Mouse (Mus musculus) kidney, embryonic 16.5 days (tissue): ENCODE results near the gene Mgll. TPM values are rescaled to one million over a fixed set of nuclear protein-coding genes. Genes with fewer than 3 reads are reported as not detected.

ENCODE experiments used
- ATAC-seq: fragments of 200-750 bp; cut with Nextera tagmentation; 2 replicates; pipeline ENCODE4 v1.8.0; 2017; ENCODE audit warnings: moderate TSS enrichment; ENCODE audit not compliant: low FRiP score, low TSS enrichment
- H3K27ac ChIP-seq: fragments of 300-500 bp; sonication (generic); 2 replicates; pipeline ENCODE4 v1.5.1; 2014; ENCODE audit warnings: low read length
- H3K27me3 ChIP-seq: fragments of 300-500 bp; sonication (generic); 2 replicates; pipeline ENCODE4 v1.6.1; 2014; ENCODE audit warnings: low read length, control low read depth, mixed read lengths; ENCODE audit not compliant: insufficient read depth
- H3K36me3 ChIP-seq: fragments of 300-500 bp; sonication (generic); 2 replicates; pipeline ENCODE4 v1.6.1; 2014; ENCODE audit warnings: low read length, control low read depth, mixed read lengths; ENCODE audit not compliant: insufficient read depth
- H3K4me1 ChIP-seq: fragments of 300-500 bp; sonication (generic); 2 replicates; pipeline ENCODE4 v1.6.1; 2014; ENCODE audit warnings: low read length, control low read depth, mixed read lengths; ENCODE audit not compliant: insufficient read depth
- H3K4me2 ChIP-seq: fragments of 300-500 bp; sonication (generic); replicated peaks from 2 replicates; pipeline ENCODE4 v1.6.1; 2014; ENCODE audit warnings: low read depth, low read length
- H3K4me3 ChIP-seq: fragments of 300-500 bp; sonication (generic); 2 replicates; pipeline ENCODE4 v1.5.1; 2014; ENCODE audit warnings: mild to moderate bottlenecking, low read length
- H3K9ac ChIP-seq: fragments of 300-500 bp; sonication (generic); replicated peaks from 2 replicates; pipeline ENCODE4 v1.6.1; 2014; ENCODE audit warnings: low read length
- H3K9me3 ChIP-seq: fragments of 300-500 bp; sonication (generic); 2 replicates; pipeline ENCODE4 v1.6.1; 2016; ENCODE audit warnings: low read length, control low read depth
- WGBS: fragments of 180-500 bp; shearing (Covaris S2); extraction: QIAGEN DNeasy Blood & Tissue Kit; methylation state at CpG from one replicate; pipeline ENCODE4 v1.1.7; 2014; 5-methylcytosine and 5-hydroxymethylcytosine counted together
- polyA plus RNA-seq: library from polyadenylated mRNA; unstranded; fragments of >200 nt; fragmentation: Nextera tagmentation; extraction: Ambion mirVana; gene quantifications from 2 replicates; pipeline ENCODE4 v1.2.1, GENCODE M21; 2015

Mgll gene
- polyA plus RNA-seq, 1 experiment from 2014 or later, result 48.0 TPM

DNA sequence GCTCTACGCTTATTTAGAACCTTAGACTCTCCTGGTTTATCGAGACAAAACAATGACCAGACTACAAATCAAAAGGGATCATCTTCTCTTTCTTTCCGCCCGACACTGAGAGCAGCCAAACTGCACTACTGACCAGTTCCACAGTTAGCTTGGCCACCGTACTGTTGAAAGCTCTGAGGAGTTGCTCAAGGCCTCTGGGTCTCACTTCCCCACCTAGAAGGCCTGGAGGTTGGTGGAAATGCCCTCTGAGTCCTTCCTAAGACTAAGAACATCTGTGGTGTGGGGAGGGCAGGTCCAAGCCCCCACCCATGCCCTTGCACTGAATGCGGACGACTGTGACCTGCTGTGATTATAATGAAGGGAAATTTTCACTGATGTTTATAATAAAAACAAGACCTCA lies 141.5 kb downstream of the Mgll start:
- no peaks in the 10 kb centered on the region; the same call in 1 of the 2 replicates for H3K9me3 ChIP-seq
- H3K27ac ChIP-seq, result no peak overlapping the region
- H3K27me3 ChIP-seq, result no peaks in the 10 kb centered on the region
- no peak overlapping the region for H3K4me2 ChIP-seq
- no peak overlapping the region for H3K4me3 ChIP-seq
- H3K4me1 ChIP-seq, result no peaks in the 10 kb centered on the region
- no peak overlapping the region for H3K9ac ChIP-seq
- H3K36me3 ChIP-seq, result peaks cover 9% of the 10 kb centered on the region
- ATAC-seq, result no peak
- 79% methylated on average over 7 of the region's 7 CpGs for WGBS

DNA sequence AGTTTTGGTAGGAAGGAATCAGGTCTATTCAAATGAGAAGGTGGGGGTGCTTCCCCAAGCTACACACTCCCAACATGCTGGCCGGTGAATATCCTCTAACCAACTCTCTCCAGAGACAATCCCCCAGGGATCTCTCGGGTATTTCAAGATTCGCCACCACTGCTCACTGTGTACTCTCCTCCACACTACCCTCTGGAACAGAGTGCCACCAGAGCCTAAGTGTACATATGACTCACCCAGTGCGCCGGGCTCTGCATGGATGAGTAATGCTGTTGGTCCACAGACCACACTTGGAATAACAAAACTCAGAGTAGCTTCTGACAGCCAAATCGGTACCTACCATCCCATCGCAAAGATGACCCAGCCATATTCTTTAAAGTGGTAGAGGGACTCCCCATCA lies 145.2 kb downstream of the Mgll start:
- 86% methylated on average over 7 of the region's 7 CpGs for WGBS

GRCm38 (mm10) chr6:88870594-88870993 lies 146.4 kb downstream of the Mgll start:
- H3K36me3 ChIP-seq, result no peaks in the 10 kb centered on the region
- H3K27ac ChIP-seq, result no peak overlapping the region
- no peak overlapping the region for H3K4me3 ChIP-seq
- no peak for ATAC-seq
- no peak overlapping the region for H3K4me2 ChIP-seq
- H3K9me3 ChIP-seq, result no peaks in the 10 kb centered on the region
- peaks cover 6% of the 10 kb centered on the region for H3K27me3 ChIP-seq
- 64% methylated on average over 4 of the region's 4 CpGs for WGBS
- H3K9ac ChIP-seq, result no peak overlapping the region
- peaks cover 4% of the 10 kb centered on the region for H3K4me1 ChIP-seq

More for the DNA sequence above, 145.2 kb downstream of the Mgll start:
- ATAC-seq, result no peak
- no peaks in the 10 kb centered on the region for H3K4me1 ChIP-seq
- H3K36me3 ChIP-seq, result no peaks in the 10 kb centered on the region
- peaks cover 4% of the 10 kb centered on the region for H3K27me3 ChIP-seq
- H3K4me2 ChIP-seq, result no peak overlapping the region
- no peak overlapping the region for H3K4me3 ChIP-seq
- no peaks in the 10 kb centered on the region for H3K9me3 ChIP-seq
- no peak overlapping the region for H3K27ac ChIP-seq
- H3K9ac ChIP-seq, result no peak overlapping the region

DNA sequence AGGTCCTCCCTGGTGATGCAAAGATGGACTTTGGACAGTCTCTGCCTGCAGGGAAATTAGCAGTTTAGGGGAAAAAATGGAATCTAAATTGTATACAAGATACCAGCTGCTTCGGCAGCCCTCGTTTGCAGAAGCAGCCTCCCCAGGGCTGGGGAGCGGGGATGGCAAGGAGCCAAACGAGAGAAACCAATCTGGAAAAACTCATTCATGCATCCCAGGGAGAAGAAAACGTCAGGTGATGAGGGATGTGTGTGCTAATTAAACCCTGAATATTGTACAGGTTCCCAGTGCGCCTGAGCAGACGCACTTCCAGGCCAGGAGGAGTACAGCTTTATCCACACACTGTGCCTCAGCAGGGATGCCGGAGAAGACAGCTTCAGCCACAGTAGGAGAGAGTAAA lies 147.3 kb downstream of the Mgll start:
- ATAC-seq, result no peak
- no peak overlapping the region for H3K4me2 ChIP-seq
- 53% methylated on average over 8 of the region's 8 CpGs for WGBS

DNA sequence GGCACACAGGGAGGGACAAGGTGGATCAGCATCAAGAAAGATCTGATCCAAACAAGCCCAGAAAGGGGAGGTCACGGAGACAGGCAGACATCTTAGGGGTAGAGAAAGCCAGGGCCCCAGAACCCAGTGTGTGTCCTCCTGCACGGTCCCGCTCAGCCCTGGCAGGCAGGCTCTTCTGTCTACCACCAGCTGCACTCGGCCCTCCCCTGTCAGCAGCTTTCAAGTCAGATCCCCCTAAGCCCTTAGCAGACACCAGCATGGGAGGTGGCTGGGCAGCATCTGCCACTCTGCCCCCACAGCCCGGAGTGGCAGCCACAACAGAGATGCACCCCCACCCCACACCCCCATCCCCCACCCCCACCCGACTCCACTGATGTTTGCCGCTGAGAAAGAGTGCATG lies 148.6 kb downstream of the Mgll start:
- Histone ChIP-seq H3K4me2 (no peak overlapping the region), H3K4me3 (no peak overlapping the region), H3K27me3 (peaks cover 6% of the 10 kb centered on the region), H3K36me3 (no peaks in the 10 kb centered on the region), H3K9ac (no peak overlapping the region), H3K9me3 (peaks cover 3% of the 10 kb centered on the region; the same call in 1 of the 2 replicates), H3K4me1 (peaks cover 4% of the 10 kb centered on the region), H3K27ac (no peak overlapping the region)
- 63% methylated on average over 7 of the region's 7 CpGs for WGBS
- no peak for ATAC-seq

More for the DNA sequence above, 147.3 kb downstream of the Mgll start:
- H3K9ac ChIP-seq, result no peak overlapping the region
- no peaks in the 10 kb centered on the region for H3K36me3 ChIP-seq
- H3K9me3 ChIP-seq, result no peaks in the 10 kb centered on the region
- H3K27me3 ChIP-seq, result peaks cover 6% of the 10 kb centered on the region
- no peak overlapping the region for H3K4me3 ChIP-seq
- no peak overlapping the region for H3K27ac ChIP-seq
- peaks cover 4% of the 10 kb centered on the region for H3K4me1 ChIP-seq

DNA sequence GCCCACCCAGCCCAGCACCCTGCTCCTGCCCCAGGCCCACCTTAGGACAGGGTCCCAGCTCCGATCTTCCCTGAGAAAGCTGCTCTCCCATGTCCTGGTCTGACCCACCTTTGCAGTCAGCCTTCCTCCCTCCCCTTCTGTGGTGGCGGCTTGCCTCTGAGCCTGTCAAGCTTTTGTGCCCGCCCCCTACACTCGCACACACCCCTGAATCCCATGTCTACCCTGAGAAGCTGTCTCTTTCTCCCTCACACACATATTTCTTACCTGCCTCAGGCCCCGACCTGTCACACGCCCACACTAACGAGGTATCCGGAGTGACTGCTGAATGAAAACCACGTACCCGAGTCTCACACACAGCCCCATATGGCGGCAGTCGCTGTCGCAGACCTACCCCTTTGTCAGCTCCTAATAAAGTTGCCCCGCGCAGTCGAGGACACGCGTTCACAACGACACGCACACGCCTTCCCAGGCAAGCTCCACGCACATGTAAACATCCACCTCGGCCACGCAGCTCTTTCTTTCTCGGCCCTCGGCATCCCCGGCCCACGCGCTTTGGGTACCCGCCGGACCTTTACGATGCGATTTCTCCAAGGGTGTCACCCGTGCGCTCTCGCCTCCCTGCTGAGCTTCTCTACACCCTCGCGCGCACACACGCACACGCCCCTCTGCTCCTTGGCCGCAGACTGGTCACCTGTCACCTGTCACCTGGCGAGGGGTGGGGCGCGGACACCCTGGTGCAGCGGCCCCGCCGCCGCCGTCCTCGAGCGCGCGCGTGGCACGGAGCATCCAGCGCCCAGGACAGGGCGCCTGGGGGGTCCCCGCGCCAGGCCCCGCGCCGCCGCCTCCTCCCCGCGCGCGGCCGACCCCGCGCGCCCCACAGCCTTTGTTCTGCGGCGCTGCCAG lies 150.0 kb downstream of the Mgll start:
- peak; percentile 66 for ATAC-seq
- Histone ChIP-seq H3K36me3 (no peaks in the 10 kb centered on the region), H3K4me1 (peaks cover 4% of the 10 kb centered on the region), H3K27me3 (peaks cover 6% of the 10 kb centered on the region), H3K4me2 (peak overlapping the region; percentile 100), H3K9me3 (peaks cover 3% of the 10 kb centered on the region; the same call in 1 of the 2 replicates), H3K27ac (no peak overlapping the region), H3K9ac (peak overlapping the region; percentile 84), H3K4me3 (peak overlapping the region; percentile 74)
- 2% methylated on average over 58 of the region's 74 CpGs for WGBS

DNA sequence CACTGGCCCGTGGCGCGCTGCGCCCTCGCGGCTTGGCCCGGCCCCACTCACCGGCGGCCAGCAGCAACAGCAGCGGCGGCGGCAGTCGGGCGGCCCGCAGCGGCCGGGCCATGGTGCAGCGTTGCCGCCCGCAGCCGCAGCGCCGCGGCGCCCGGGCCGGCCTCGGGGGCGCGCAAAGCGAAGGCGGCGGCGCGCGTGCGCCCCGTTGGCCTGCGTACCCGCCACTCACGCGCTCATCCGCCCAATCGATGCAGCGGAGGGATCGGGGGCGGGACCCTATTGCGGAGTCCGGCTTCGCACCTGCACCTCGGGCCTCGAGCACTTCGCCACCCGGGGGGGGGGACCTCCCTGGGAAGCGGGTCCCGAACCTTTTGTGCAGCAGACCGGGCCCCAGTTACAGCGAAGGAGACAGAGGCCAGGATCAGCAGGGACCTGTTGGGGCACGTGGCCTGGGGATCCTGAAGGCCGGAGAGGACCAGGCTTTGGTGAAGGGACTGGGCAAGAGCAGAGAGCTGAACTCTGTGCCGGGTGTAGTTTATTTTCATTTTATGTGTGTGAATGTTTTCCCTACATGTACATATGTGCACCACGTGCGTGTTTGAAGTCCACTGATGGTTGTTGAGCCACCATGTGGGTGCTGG lies 150.8 kb downstream of the Mgll start, which contains the start of gene Podxl2:
TSS of gene Podxl2 (minus strand) at position 177 of the 641 bp plus-strand sequence.
- H3K27ac ChIP-seq, result no peak within 1 kb of the TSS
- peaks cover 4% of the 10 kb centered on the region for H3K4me1 ChIP-seq
- 7% methylated on average over 33 of the region's 63 CpGs for WGBS
- H3K27me3 ChIP-seq, result peaks cover 6% of the 10 kb centered on the region
- peak within 1 kb of the TSS; percentile 74 for H3K4me3 ChIP-seq
- peak; percentile 77 for ATAC-seq
- peak within 1 kb of the TSS; percentile 100 for H3K4me2 ChIP-seq
- peak within 1 kb of the TSS; percentile 84 for H3K9ac ChIP-seq
- H3K9me3 ChIP-seq, result peaks cover 3% of the 10 kb centered on the region; the same call in 1 of the 2 replicates
- H3K36me3 ChIP-seq, result no peaks in the 10 kb centered on the region

Other genes starting within 250 kb of the Mgll start
- gene Sec61a1, start 205.5 kb upstream of the Mgll start, polyA plus RNA-seq, result 274 and 277 TPM in 2 replicates
- gene Kbtbd12, start 86.5 kb upstream of the Mgll start, polyA plus RNA-seq, result 0.84 TPM in 1 of 2 replicates, not detected in the other
- 43.9 and 44.6 TPM in 2 replicates for gene Abtb1, start 117.6 kb downstream of the Mgll start, polyA plus RNA-seq
- gene Podxl2, start 150.6 kb downstream of the Mgll start, polyA plus RNA-seq, result 43.0 and 48.9 TPM in 2 replicates
- gene Mcm2, start 174.4 kb downstream of the Mgll start, polyA plus RNA-seq, result 151 and 157 TPM in 2 replicates
- 95.5 and 98.8 TPM in 2 replicates for gene Tpra1, start 177.8 kb downstream of the Mgll start, polyA plus RNA-seq